Mouse (Mus musculus): ENCODE measurements around the gene Ppp4r2.

- no peak for TF ChIP-seq CTCF (IDR thresholded peaks at IDR 0.05; ENCODE audit: low read depth)
- TF ChIP-seq EP300 (optimal IDR thresholded peaks at IDR 0.05) = no peak
These were observed 25.7 kb upstream of the Ppp4r2 start for GRCm38 (mm10) chr6:100807746-100808145.
